Mouse (Mus musculus) small intestine, adult 2 months (tissue): Measurements from ENCODE around the gene Otulin. TPM values are rescaled to one million over a fixed set of nuclear protein-coding genes. Genes with fewer than 3 reads are reported as not detected.

Experiments used
- H3K27ac ChIP-seq: fragments of 200-500 bp; 2 replicates; pipeline ENCODE4 v1.5.1; 2012; ENCODE audit warnings: low read depth, low read length, control low read depth, inconsistent platforms; ENCODE audit not compliant: insufficient read depth
- H3K27me3 ChIP-seq: fragments of 200-500 bp; 2 replicates; pipeline ENCODE4 v1.6.1; 2012; ENCODE audit warnings: mild to moderate bottlenecking, moderate library complexity, low read length, inconsistent platforms; ENCODE audit not compliant: control insufficient read depth, insufficient read depth
- H3K36me3 ChIP-seq: fragments of 200-500 bp; 2 replicates; pipeline ENCODE4 v1.6.1; 2012; ENCODE audit warnings: mild to moderate bottlenecking, low read length, control low read depth, inconsistent platforms; ENCODE audit not compliant: control insufficient read depth, insufficient read depth
- H3K4me1 ChIP-seq: fragments of 200-500 bp; 2 replicates; pipeline ENCODE4 v1.6.1; 2012; ENCODE audit warnings: low read length, inconsistent platforms, mixed read lengths; ENCODE audit not compliant: control insufficient read depth, insufficient read depth, insufficient read length
- H3K4me3 ChIP-seq: fragments of 200-500 bp; 2 replicates; pipeline ENCODE4 v1.5.1; 2012; ENCODE audit warnings: low read depth, mild to moderate bottlenecking, control low read depth, inconsistent platforms, low read length, moderate library complexity
- CTCF ChIP-seq: fragments of 200-500 bp; IDR thresholded peaks from 2 replicates; pipeline ENCODE4 v1.5.1; 2012; ENCODE audit warnings: low read depth, mild to moderate bottlenecking, control low read depth, inconsistent platforms, low read length, moderate library complexity, mixed read lengths; ENCODE audit not compliant: insufficient replicate concordance, insufficient read length; ENCODE audit errors: extremely low read depth
- POLR2A ChIP-seq: fragments of 200-500 bp; IDR thresholded peaks from 2 replicates; pipeline ENCODE4 v1.6.1; 2012; ENCODE audit warnings: low read depth, mild to moderate bottlenecking, control low read depth, inconsistent platforms, low read length, moderate library complexity
- WGBS: fragments of 180-500 bp; shearing (Covaris S2); methylation state at CpG from one replicate; pipeline ENCODE4 v1.1.7; 2018; 5-methylcytosine and 5-hydroxymethylcytosine counted together
- polyA plus RNA-seq: library from polyadenylated mRNA; depleted of rRNA; stranded (reverse); fragments of >200 nt; gene quantifications from 2 replicates; pipeline ENCODE4 v1.2.3, GENCODE M21; 2012

The Otulin gene
- polyA plus RNA-seq, 1 experiment = 31.8 TPM

DNA sequence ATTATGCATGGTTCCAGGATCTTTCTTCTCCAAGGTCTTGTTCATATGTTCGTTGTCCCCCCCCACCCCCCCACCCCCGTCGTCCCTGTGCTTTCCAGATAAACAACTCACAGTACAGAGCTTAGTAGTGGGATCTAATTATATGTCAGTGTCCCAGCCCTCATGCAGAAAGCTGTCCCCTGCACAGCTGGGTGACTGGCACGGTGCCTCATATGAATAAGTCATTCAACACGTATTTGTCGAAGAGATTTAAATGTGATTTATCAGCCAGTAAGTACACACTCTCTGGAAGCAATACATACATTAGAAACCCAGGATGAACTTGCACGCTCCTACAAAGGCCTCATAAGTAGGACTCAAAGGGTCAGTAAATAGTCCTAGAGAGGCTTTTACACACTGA lies 80.6 kb downstream of the Otulin start:
- Histone ChIP-seq H3K27ac (no peak overlapping the region), H3K36me3 (peaks cover 10% of the 10 kb centered on the region), H3K4me3 (no peak overlapping the region), H3K27me3 (no peaks in the 10 kb centered on the region), H3K4me1 (peaks cover 6% of the 10 kb centered on the region; the same call in 1 of the 2 replicates)
- TF ChIP-seq CTCF (no peak), POLR2A (no peak)
- 55% methylated on average over 7 of the region's 7 CpGs for WGBS

- TF ChIP-seq CTCF = no peak
- no peak for TF ChIP-seq POLR2A
- 77% methylated on average over 10 of the region's 10 CpGs for WGBS
- Histone ChIP-seq H3K36me3 (peaks cover 7% of the 10 kb centered on the region; the same call in 1 of the 2 replicates), H3K27ac (no peak overlapping the region), H3K4me3 (no peak overlapping the region), H3K4me1 (peaks cover 6% of the 10 kb centered on the region; the same call in 1 of the 2 replicates), H3K27me3 (no peaks in the 10 kb centered on the region)
Measured at GRCm38 (mm10) chr15:27549071-27549470, 81.4 kb downstream of the Otulin start.

DNA sequence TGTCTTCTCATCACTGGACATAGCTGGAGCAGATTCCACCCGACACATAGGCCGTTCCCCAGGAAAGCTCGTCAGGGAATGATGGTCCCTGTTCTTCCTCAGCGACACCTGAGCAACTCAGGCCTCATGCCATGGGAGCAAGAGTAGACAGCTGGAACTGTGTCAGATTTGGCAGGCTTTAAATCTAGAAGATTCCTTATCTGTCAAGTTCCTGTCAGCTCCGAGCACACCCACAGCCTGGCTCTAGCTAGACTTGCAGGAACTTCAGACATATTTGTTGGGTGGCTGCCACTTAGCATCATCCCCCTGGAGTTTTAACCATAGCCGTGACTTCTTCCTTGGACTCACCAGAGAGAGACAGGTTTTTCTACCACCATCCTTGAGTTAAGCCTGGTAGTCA lies 82.4 kb downstream of the Otulin start:
- Histone ChIP-seq H3K36me3 (peaks cover 7% of the 10 kb centered on the region; the same call in 1 of the 2 replicates), H3K27me3 (no peaks in the 10 kb centered on the region), H3K4me3 (no peak overlapping the region), H3K4me1 (peaks cover 6% of the 10 kb centered on the region; the same call in 1 of the 2 replicates), H3K27ac (no peak overlapping the region)
- WGBS = 86% methylated on average over 6 of the region's 6 CpGs
- TF ChIP-seq CTCF = no peak
- no peak for TF ChIP-seq POLR2A

GRCm38 (mm10) chr15:27545203-27545602 lies 85.3 kb downstream of the Otulin start:
- H3K4me1 ChIP-seq = peaks cover 6% of the 10 kb centered on the region; the same call in 1 of the 2 replicates
- WGBS = 92% methylated on average over 10 of the region's 10 CpGs
- peaks cover 7% of the 10 kb centered on the region; the same call in 1 of the 2 replicates for H3K36me3 ChIP-seq
- H3K27ac ChIP-seq = no peak overlapping the region
- no peak for TF ChIP-seq CTCF
- TF ChIP-seq POLR2A = no peak
- H3K4me3 ChIP-seq = no peak overlapping the region
- no peaks in the 10 kb centered on the region for H3K27me3 ChIP-seq

DNA sequence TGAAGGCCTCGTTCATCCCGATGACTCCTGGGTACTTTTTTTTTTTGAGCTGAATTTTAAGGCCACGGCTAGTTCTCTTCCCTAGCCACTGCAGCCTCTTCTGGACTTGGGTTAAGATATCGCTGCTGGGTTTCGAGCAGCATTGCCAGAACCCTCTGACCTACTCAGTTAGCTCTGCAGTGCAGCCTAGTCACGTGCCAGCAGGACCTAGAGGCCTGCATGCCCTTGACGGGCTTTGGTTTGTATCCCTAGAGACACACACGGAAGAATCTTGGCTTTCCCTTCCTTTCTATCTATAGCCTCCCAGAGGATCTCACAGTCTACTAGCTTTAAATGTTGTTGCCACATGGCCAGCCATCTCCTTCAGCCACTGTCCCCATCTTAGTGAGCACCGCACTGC lies 90.7 kb downstream of the Otulin start:
- no peaks in the 10 kb centered on the region for H3K27me3 ChIP-seq
- TF ChIP-seq CTCF (no peak), POLR2A (no peak)
- no peaks in the 10 kb centered on the region for H3K4me1 ChIP-seq
- H3K27ac ChIP-seq = no peak overlapping the region
- 83% methylated on average over 9 of the region's 9 CpGs for WGBS
- H3K4me3 ChIP-seq = no peak overlapping the region
- H3K36me3 ChIP-seq = no peaks in the 10 kb centered on the region

GRCm38 (mm10) chr15:27537519-27538223 lies 92.8 kb downstream of the Otulin start:
- Histone ChIP-seq H3K27ac (no peak overlapping the region), H3K36me3 (no peaks in the 10 kb centered on the region), H3K4me1 (no peaks in the 10 kb centered on the region), H3K4me3 (no peak overlapping the region), H3K27me3 (no peaks in the 10 kb centered on the region)
- 69% methylated on average over 4 of the region's 4 CpGs for WGBS
- TF ChIP-seq CTCF = no peak
- TF ChIP-seq POLR2A = no peak

DNA sequence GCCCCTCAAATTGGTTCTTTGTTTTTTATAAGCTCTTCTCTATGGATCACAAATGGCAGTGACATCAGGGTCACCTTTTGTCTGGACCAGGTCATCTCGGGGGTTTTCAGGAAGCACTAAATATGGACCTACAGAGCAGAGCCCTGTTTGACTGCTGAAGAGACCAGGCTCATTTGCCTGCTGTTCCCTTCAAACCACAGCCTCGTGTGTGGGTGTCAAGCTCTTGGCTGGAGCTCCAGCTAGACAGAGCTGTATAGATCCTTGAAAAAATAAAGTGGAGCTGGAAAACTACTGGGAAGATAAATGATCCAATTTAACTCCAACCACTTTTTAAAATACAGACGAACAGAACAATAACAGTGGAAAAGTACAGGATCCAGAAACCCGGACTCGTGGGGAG lies 93.7 kb downstream of the Otulin start:
- TF ChIP-seq CTCF (no peak), POLR2A (no peak)
- Histone ChIP-seq H3K4me1 (no peaks in the 10 kb centered on the region), H3K36me3 (no peaks in the 10 kb centered on the region), H3K27me3 (no peaks in the 10 kb centered on the region), H3K4me3 (no peak overlapping the region), H3K27ac (no peak overlapping the region)
- 61% methylated on average over 5 of the region's 5 CpGs for WGBS
